Mouse (Mus musculus) spleen, adult 2 months (tissue): Measurements from ENCODE around the gene Hic1.

Source experiments
- CTCF ChIP-seq: fragments of 200-500 bp; IDR thresholded peaks from 2 replicates; pipeline ENCODE4 v1.5.1; 2011; ENCODE audit warnings: mild to moderate bottlenecking, inconsistent platforms; ENCODE audit not compliant: insufficient read depth, insufficient read length, insufficient replicate concordance; ENCODE audit errors: extremely low read depth
- POLR2A ChIP-seq: fragments of 200-500 bp; IDR thresholded peaks from 2 replicates; pipeline ENCODE4 v1.6.1; 2011; ENCODE audit warnings: low read depth, low read length, inconsistent platforms

DNA sequence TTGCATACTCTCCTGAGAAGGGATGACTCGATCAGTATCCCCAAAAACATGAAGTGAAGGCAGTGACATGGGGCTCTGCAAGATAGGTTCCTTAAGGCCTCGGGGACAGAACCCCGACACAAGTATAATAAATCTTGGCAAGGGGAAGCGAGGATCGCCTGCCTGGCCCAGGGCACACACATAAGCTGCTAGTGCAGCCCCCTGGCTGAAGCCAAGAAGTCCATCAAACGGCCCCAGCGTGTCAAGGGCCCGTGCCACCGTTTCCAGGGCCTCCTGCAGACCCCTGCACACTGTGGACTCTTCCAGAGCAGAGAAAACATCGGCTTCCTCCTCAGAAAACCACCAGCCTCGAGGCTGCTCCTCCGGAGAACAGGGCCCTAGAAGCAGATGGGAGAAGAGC is 8.7 kb upstream of the Hic1 start:
- no peak for TF ChIP-seq CTCF
- TF ChIP-seq POLR2A: no peak
